Mouse (Mus musculus) heart, embryonic 12.5 days (tissue): ENCODE data around the gene Ncbp3. TPM values are rescaled to one million over a fixed set of nuclear protein-coding genes. Genes with fewer than 3 reads are reported as not detected.

ENCODE experiments used
- ATAC-seq: fragments of 200-750 bp; cut with Nextera tagmentation; 2 replicates; pipeline ENCODE4 v1.8.0; 2017; ENCODE audit warnings: moderate TSS enrichment, moderate library complexity; ENCODE audit not compliant: insufficient number of reproducible peaks, low FRiP score
- H3K27ac ChIP-seq: fragments of 300-500 bp; sonication (generic); 2 replicates; pipeline ENCODE4 v1.5.1; 2016; ENCODE audit warnings: mild to moderate bottlenecking, moderate library complexity; ENCODE audit not compliant: poor library complexity, severe bottlenecking
- H3K27me3 ChIP-seq: fragments of 300-500 bp; sonication (generic); replicated peaks from 2 replicates; pipeline ENCODE4 v1.6.1; 2016; ENCODE audit warnings: mild to moderate bottlenecking, moderate library complexity
- H3K36me3 ChIP-seq: fragments of 300-500 bp; sonication (generic); 2 replicates; pipeline ENCODE4 v1.6.1; 2016; ENCODE audit warnings: mild to moderate bottlenecking, moderate library complexity
- H3K4me1 ChIP-seq: fragments of 300-500 bp; sonication (generic); replicated peaks from 2 replicates; pipeline ENCODE4 v1.6.1; 2016; ENCODE audit warnings: mild to moderate bottlenecking
- H3K4me2 ChIP-seq: fragments of 300-500 bp; sonication (generic); 2 replicates; pipeline ENCODE4 v1.6.1; 2016; ENCODE audit warnings: mild to moderate bottlenecking, moderate library complexity
- H3K4me3 ChIP-seq: fragments of 300-500 bp; sonication (generic); 2 replicates; pipeline ENCODE4 v1.5.1; 2016; ENCODE audit warnings: mild to moderate bottlenecking
- H3K9ac ChIP-seq: fragments of 300-500 bp; sonication (generic); 2 replicates; pipeline ENCODE4 v1.6.1; 2016; ENCODE audit warnings: mild to moderate bottlenecking, moderate library complexity
- H3K9me3 ChIP-seq: fragments of 300-500 bp; sonication (generic); replicated peaks from 2 replicates; pipeline ENCODE4 v1.6.1; 2016; ENCODE audit warnings: mild to moderate bottlenecking, moderate library complexity
- WGBS: fragments of 180-500 bp; shearing (Covaris S2); methylation state at CpG from one replicate; pipeline ENCODE4 v1.1.7; 2016; 5-methylcytosine and 5-hydroxymethylcytosine counted together
- polyA plus RNA-seq: library from polyadenylated mRNA; unstranded; fragments of >200 nt; fragmentation: Nextera tagmentation; extraction: Ambion mirVana; gene quantifications from 2 replicates; pipeline ENCODE4 v1.2.1, GENCODE M21; 2016

Ncbp3 gene
- polyA plus RNA-seq, 1 experiment from 2014 or later: 10.9 TPM

GRCm38 (mm10) chr11:73059630-73060029 is 12.0 kb downstream of the Ncbp3 start:
- H3K36me3 ChIP-seq: peaks cover 59% of the 10 kb centered on the region
- H3K9me3 ChIP-seq: no peaks in the 10 kb centered on the region
- no peaks in the 10 kb centered on the region for H3K27me3 ChIP-seq
- no peak overlapping the region for H3K9ac ChIP-seq
- H3K27ac ChIP-seq: no peak overlapping the region
- 89% methylated on average over 3 of the region's 3 CpGs for WGBS
- no peak overlapping the region for H3K4me3 ChIP-seq
- no peak for ATAC-seq
- H3K4me2 ChIP-seq: no peak overlapping the region
- peaks cover 13% of the 10 kb centered on the region for H3K4me1 ChIP-seq

- no peaks in the 10 kb centered on the region for H3K9me3 ChIP-seq
- H3K9ac ChIP-seq: no peak overlapping the region
- peaks cover 50% of the 10 kb centered on the region for H3K36me3 ChIP-seq
- ATAC-seq: no peak
- peaks cover 13% of the 10 kb centered on the region for H3K4me1 ChIP-seq
- no peak overlapping the region for H3K27ac ChIP-seq
- H3K4me3 ChIP-seq: no peak overlapping the region
- no peaks in the 10 kb centered on the region for H3K27me3 ChIP-seq
- H3K4me2 ChIP-seq: no peak overlapping the region
- WGBS: 67% methylated on average over 3 of the region's 3 CpGs
These were observed 13.8 kb downstream of the Ncbp3 start for GRCm38 (mm10) chr11:73061413-73061812.

GRCm38 (mm10) chr11:73071839-73072238 is 24.3 kb downstream of the Ncbp3 start:
- Histone ChIP-seq H3K4me1 (no peaks in the 10 kb centered on the region), H3K4me3 (no peak overlapping the region), H3K4me2 (no peak overlapping the region), H3K27me3 (no peaks in the 10 kb centered on the region), H3K9me3 (no peaks in the 10 kb centered on the region), H3K36me3 (peaks cover 79% of the 10 kb centered on the region), H3K9ac (no peak overlapping the region), H3K27ac (no peak overlapping the region)
- no peak for ATAC-seq
- WGBS: 77% methylated on average over 3 of the region's 3 CpGs

GRCm38 (mm10) chr11:73076295-73076694 is 28.7 kb downstream of the Ncbp3 start:
- Histone ChIP-seq H3K36me3 (peaks cover 80% of the 10 kb centered on the region), H3K27me3 (no peaks in the 10 kb centered on the region), H3K4me2 (no peak overlapping the region), H3K4me1 (no peaks in the 10 kb centered on the region), H3K9ac (no peak overlapping the region), H3K27ac (no peak overlapping the region), H3K9me3 (no peaks in the 10 kb centered on the region), H3K4me3 (no peak overlapping the region)
- ATAC-seq: no peak
- 92% methylated on average over 4 of the region's 4 CpGs for WGBS

GRCm38 (mm10) chr11:73076733-73077132 is 29.1 kb downstream of the Ncbp3 start:
- 72% methylated on average over 4 of the region's 4 CpGs for WGBS
- no peak overlapping the region for H3K4me2 ChIP-seq
- no peaks in the 10 kb centered on the region for H3K9me3 ChIP-seq
- no peaks in the 10 kb centered on the region for H3K4me1 ChIP-seq
- peaks cover 82% of the 10 kb centered on the region for H3K36me3 ChIP-seq
- H3K4me3 ChIP-seq: no peak overlapping the region
- no peak overlapping the region for H3K9ac ChIP-seq
- no peak for ATAC-seq
- no peak overlapping the region for H3K27ac ChIP-seq
- H3K27me3 ChIP-seq: no peaks in the 10 kb centered on the region

- Histone ChIP-seq H3K27ac (no peak overlapping the region), H3K4me1 (no peaks in the 10 kb centered on the region), H3K4me2 (no peak overlapping the region), H3K27me3 (no peaks in the 10 kb centered on the region), H3K4me3 (no peak overlapping the region), H3K9me3 (no peaks in the 10 kb centered on the region), H3K36me3 (peaks cover 88% of the 10 kb centered on the region), H3K9ac (no peak overlapping the region)
- 95% methylated on average over 6 of the region's 6 CpGs for WGBS
- no peak for ATAC-seq
These were observed 29.7 kb downstream of the Ncbp3 start for GRCm38 (mm10) chr11:73077211-73077720.

- Histone ChIP-seq H3K27ac (no peak overlapping the region), H3K9ac (no peak overlapping the region), H3K36me3 (peaks cover 82% of the 10 kb centered on the region), H3K4me1 (no peaks in the 10 kb centered on the region), H3K27me3 (no peaks in the 10 kb centered on the region), H3K4me3 (no peak overlapping the region), H3K9me3 (no peaks in the 10 kb centered on the region), H3K4me2 (no peak overlapping the region)
- no peak for ATAC-seq
- 92% methylated on average over 8 of the region's 8 CpGs for WGBS
These were observed 31.0 kb downstream of the Ncbp3 start for GRCm38 (mm10) chr11:73078615-73079014.

- no peak overlapping the region for H3K4me3 ChIP-seq
- peaks cover 77% of the 10 kb centered on the region for H3K36me3 ChIP-seq
- H3K27ac ChIP-seq: no peak overlapping the region
- peaks cover 9% of the 10 kb centered on the region; the same call in 1 of the 2 replicates for H3K4me1 ChIP-seq
- no peaks in the 10 kb centered on the region for H3K27me3 ChIP-seq
- no peak overlapping the region for H3K9ac ChIP-seq
- no peaks in the 10 kb centered on the region for H3K9me3 ChIP-seq
- ATAC-seq: no peak
- H3K4me2 ChIP-seq: no peak overlapping the region
- 86% methylated on average over 3 of the region's 3 CpGs for WGBS
These were observed 32.7 kb downstream of the Ncbp3 start for GRCm38 (mm10) chr11:73080306-73080705.

GRCm38 (mm10) chr11:73084303-73084702 is 36.7 kb downstream of the Ncbp3 start:
- no peak overlapping the region for H3K9ac ChIP-seq
- no peak for ATAC-seq
- peaks cover 39% of the 10 kb centered on the region for H3K4me1 ChIP-seq
- H3K36me3 ChIP-seq: peaks cover 45% of the 10 kb centered on the region
- 61% methylated on average over 6 of the region's 6 CpGs for WGBS
- H3K27me3 ChIP-seq: no peaks in the 10 kb centered on the region
- H3K4me3 ChIP-seq: no peak overlapping the region
- H3K9me3 ChIP-seq: no peaks in the 10 kb centered on the region
- no peak overlapping the region for H3K4me2 ChIP-seq
- H3K27ac ChIP-seq: peak overlapping the region; percentile 53; the same call in 1 of the 2 replicates

- Histone ChIP-seq H3K4me2 (no peak overlapping the region), H3K27ac (peak overlapping the region; percentile 53), H3K9ac (no peak overlapping the region), H3K36me3 (peaks cover 41% of the 10 kb centered on the region), H3K9me3 (no peaks in the 10 kb centered on the region), H3K4me1 (peaks cover 39% of the 10 kb centered on the region), H3K27me3 (no peaks in the 10 kb centered on the region), H3K4me3 (no peak overlapping the region)
- WGBS: 74% methylated on average over 10 of the region's 10 CpGs
- no peak for ATAC-seq
These were observed 37.2 kb downstream of the Ncbp3 start for GRCm38 (mm10) chr11:73084804-73085231.

- Histone ChIP-seq H3K4me2 (peak overlapping the region; percentile 2; the same call in 1 of the 2 replicates), H3K27ac (peak overlapping the region; percentile 53), H3K9ac (no peak overlapping the region), H3K9me3 (no peaks in the 10 kb centered on the region), H3K27me3 (no peaks in the 10 kb centered on the region), H3K4me3 (no peak overlapping the region), H3K36me3 (peaks cover 39% of the 10 kb centered on the region), H3K4me1 (peaks cover 39% of the 10 kb centered on the region)
- WGBS: 43% methylated on average over 7 of the region's 7 CpGs
- no peak for ATAC-seq
These were observed 37.8 kb downstream of the Ncbp3 start for GRCm38 (mm10) chr11:73085391-73085790.
